Mouse (Mus musculus) gastrocnemius, postnatal 36 days (tissue): ENCODE measurements around the gene Rbm26. TPM values are rescaled to one million over a fixed set of nuclear protein-coding genes. Genes with fewer than 3 reads are reported as not detected.

Experiments used
- DNase-seq, 2 experiments: peaks; one replicate each; pipeline ENCODE4 v3.0.0; 2022
- intact Hi-C: fragments of 180-260 bp; cut with DNase I; formaldehyde crosslinking; loops from one replicate; pipeline ENCODE4 v1.15.1; 2025
- total RNA-seq, 2 experiments: library from RNA; stranded (reverse); gene quantifications; 2 replicates each; pipeline ENCODE4 v1.2.3; 2021

Gene Rbm26
- total RNA-seq, 2 experiments from 2014 or later, result 15.1 to 16.9 TPM

DNA sequence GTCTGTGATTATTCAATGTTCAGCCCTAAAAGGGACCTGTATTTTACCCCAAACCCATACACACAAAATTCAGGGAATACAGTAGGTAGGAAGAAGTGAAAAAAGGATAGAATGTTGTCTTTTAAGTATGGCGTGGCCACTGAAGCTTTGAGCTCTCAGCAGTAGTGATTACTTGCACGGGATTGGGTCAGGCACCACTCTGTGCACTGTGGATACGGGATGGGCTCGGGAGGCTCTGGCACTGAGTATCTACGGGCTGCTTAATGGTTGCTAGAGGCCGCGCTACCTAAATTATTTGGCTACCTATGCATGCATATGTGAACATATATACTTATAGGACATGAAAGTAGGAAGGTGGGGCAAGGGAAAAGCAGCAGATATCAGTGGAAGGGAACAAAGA is 78.3 kb downstream of the Rbm26 start:
- DNase-seq, result no peak
- intact Hi-C loops, result no loop called here

DNA sequence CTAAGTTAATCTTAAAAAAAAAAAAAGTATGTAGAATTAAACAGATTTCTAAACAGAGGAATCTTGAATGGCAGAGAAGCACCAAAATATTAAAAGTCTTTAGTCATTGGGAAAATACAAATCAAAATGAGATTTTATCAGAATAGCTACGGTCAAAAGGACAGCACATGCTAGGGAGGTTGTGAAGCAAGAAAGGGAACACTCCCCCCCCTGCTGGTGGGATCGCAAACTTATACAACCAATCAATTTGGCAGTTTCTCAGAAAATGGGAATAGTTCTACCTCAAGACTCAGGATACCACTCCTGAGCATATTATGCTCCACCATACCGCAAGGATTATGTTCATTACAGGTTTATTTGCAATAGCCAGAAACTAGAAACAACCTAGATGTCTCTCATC is 80.9 kb downstream of the Rbm26 start:
- no peak for DNase-seq
- intact Hi-C loops, result no loop called here

DNA sequence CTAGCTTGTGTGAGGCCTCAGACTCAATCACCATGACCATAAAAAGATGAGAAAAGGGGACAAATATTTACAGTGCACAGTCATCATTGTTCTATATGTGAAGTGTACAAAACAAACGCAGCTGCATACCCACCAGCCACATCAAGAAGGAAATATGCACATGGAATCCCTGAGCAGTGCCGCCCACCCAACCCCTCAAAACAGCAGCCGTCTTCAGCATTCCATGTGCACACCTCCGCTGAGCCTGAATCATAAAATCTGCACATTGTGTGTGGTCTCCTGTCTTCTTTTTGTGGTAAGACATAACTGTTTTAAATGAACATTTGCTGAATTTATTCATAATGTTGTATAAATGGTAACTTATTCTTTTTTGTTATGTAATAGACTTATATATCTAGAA is 90.1 kb downstream of the Rbm26 start:
- intact Hi-C loops, result no loop called here
- DNase-seq, result no peak

DNA sequence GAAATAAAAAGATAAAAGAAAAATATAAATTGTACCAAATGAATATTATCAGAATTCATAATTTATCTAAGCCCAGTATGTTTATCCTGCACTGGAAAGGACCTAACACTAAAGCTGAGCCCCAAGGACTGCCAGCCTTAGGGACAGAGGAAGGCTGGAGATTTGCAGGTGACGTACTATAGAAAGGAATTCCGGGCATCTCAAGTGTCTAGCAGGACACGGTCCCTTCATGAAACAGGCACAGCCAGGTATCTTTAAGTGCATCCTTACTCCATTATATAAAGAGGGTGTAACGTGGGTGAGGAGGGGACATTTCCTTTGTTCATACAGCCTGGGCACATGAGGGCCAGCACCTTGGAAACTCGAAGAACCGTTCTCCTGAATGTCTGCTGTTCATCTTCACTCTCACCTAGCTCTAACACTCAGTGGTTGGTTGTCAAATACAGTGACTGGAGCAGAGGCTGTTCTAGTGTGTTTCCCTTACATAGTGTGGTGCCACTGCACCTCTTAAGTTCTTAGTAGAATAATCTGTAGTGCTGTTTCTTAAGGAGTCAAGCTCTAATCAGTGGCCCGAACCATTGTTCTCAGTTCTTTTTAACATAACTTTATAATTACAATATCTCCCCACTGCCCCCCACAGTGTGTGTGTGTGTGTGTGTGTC is 91.7 kb downstream of the Rbm26 start:
- intact Hi-C loops, result no loop called here
- no peak for DNase-seq

DNA sequence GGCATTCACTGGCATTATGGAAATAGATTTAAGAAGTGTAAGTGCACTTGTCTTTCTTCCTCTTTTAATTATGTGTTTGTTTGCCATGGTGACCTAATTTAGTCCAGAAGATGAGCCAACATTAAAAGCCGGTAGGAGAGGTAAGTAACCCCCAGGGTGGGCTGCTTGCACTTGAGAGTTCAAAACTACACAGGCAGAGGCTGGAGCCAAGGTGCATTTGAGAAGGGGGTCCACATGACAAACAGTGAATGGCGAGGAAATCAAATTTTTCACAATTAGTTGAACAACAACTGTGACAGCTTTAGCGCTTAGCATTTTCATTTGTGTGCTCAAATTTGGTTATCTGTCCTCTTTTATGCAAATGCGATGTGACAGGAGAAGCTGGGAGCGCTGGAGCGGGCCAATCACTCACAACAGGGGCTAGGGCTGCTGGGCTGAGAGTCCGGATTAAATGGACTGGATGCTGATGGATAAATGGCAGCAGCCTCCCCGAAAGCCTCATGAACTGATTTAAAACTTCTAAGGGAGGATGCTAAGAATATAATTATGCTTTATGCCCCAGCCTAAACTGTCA is 92.3 kb downstream of the Rbm26 start:
- intact Hi-C loops, result no loop called here
- DNase-seq, result no peak

DNA sequence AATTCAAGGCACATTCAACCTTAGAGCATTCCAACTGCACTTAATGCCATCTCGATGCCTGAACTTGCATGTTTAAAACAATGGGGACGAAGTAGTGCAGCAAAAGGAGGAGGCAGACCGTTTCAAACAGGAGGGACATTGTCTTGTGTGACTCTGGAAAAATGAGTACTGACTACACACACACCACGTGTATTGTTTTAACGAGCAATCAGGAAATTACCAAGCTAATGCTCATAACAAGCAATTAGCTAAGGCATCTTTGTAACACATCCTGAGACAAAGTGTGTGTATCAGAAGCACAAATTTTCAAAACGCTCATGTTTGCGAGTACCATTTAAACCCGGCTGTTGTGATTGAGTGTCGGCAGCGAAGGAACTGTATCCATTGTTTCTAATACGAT is 93.0 kb downstream of the Rbm26 start:
- DNase-seq, result no peak
- intact Hi-C loops, result no loop called here

DNA sequence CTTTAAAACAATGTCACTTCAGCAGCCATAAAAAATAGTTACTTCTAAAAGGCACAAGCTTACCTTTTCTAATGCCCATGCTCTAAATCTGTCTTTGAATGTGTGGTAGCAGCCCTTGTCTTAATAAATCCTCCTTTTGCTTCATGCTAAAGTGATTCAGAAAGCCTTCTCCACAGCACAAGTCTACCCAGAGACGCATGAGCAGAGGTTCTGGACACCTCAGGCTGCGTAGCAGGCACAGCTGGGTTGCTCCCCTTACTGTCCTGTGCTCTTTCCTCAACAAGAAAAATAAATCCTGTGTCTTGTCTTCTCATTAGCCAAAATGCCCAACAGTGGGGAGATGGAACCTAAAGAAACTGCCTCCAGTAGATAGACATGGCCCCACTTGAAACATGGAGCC is 102.4 kb downstream of the Rbm26 start:
- intact Hi-C loops, result no loop called here
- no peak for DNase-seq

DNA sequence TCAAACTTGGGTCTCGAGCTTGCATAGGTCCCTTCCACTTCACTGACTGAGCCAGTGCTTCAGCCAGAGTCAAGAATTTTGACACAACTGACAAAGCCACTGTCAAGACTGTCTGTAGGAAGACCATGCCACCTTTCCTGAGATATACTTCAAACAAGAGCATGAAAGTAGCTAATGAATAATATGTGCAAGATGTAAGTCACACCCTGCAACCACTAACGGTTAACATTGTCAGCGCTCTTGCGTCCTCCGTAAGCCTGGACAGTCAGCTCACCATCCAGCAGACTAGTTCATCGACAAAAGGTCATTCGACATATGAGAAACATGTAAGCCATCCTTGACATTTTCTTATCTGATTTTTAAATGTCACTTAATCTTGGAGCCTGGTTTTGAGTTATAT is 102.8 kb downstream of the Rbm26 start:
- DNase-seq, result no peak
- intact Hi-C loops, result no loop called here

DNA sequence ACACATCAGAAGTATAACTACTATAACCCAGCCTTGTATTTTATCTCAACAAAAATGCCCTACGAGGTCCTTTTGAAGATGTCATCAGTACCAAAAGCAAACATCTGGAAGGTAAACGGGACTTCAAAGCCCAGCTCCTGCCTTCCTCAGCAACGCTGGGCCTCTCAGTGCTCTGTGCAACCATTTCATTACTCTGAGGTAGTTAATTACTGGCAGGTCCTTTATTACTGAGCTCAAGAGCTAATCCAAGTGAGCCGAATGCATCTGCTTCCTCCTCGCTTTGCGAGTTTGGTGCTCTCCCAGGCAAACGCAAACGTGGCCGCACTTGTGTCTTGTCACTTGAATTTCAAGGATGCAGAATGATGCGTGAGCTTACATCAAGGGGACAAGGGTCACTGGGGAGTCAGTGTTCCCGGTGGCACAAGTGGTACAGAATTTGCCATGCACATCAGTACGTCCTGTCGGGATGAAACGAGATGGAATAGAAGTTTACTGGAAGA is 106.1 kb downstream of the Rbm26 start:
- intact Hi-C loops, result no loop called here

DNA sequence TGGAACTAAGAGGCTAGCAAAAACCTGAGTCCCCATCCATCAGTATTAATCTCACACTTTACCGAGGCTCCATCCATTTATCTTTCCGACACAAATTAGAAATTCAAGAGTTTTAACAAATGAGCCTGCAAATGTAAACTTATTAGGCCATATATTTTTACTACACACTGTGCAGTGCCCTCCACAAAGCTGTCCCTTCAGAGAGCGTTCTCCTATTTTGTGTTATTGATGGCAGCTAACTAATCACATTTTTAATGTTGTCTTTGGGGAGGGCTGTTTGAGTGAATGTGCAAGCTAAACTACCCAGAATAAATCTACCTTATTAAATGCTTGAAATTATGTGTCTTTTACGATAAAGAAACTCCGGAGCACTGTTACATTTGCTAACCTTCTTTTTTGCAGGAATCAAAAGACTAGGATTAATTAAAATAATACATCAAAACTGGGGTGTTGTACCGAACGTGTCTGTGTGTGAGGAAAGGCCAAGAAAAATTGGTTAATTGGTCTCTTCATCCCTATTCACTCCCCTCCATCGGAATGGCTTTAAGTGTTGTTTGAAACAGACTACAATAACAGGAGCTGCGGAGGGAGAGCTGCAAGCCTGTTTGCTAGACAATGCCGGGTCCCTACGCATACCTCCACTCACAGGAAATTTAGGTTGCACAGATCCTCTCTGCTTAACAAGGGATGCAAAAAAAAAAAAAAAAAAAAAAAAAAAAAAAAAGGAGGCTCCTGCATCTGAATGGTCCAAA is 106.7 kb downstream of the Rbm26 start:
- intact Hi-C loops, result no loop called here
- DNase-seq, result no peak

More for the DNA sequence above, 106.1 kb downstream of the Rbm26 start:
- no peak for DNase-seq

DNA sequence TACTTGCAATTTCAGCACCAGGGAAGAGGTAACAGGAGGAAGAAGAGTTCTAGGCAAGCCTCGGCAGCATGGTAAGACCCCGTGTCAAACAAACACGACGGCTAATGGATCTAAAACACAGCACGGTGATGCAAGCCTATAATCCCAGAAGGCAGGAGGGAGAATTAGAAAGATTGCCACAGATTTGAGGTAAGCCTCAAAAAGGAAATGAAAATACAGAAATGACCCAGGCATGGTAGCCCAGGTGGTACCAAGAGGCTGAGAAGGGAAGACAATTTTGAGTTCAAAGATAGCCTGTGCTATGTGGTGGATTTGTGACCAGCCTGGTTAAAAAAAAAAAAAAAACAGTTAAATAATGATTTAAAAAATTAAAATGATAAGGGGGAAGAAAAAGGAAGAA is 109.1 kb downstream of the Rbm26 start:
- intact Hi-C loops, result no loop called here

DNA sequence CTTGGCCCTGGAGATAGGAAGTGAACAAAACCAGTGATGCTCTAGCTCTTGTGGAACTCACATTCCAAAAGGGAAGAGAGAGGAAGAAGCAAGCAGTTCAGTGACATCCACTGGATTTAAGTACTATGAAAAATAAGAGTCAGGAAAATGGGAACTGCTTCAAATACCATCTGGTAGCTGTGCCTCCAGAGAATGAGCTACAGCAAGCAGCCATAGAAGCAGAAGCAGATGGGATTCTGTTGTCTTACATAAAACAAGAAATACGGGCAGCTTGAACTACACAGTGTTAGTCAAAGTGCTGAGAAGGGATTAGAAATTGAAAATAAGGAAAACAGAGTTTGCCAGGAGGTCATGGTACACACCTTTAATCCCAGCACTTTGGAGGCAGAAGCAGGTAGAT is 112.9 kb downstream of the Rbm26 start:
- DNase-seq, result no peak
- intact Hi-C loops, result no loop called here

More for the DNA sequence above, 109.1 kb downstream of the Rbm26 start:
- no peak for DNase-seq

DNA sequence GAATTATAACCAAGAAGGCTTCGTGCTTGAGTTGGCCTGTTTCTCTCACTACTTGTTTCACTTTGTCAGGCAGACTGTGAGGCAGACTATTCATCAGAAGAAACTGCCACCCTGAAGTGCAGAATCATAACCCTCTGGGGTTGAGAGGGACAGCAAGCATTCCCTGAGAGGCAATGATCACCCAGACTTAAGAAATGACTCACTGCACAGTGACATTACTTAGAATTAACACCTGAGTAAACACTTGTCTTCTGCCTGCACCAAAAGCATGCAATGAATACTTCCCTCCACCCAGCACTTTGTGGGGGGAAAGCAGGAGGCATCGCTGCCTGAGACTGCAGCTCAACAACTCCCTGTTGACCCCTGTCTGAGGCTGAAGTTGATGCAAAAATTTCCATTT is 115.9 kb downstream of the Rbm26 start:
- intact Hi-C loops, result no loop called here
- no peak for DNase-seq

DNA sequence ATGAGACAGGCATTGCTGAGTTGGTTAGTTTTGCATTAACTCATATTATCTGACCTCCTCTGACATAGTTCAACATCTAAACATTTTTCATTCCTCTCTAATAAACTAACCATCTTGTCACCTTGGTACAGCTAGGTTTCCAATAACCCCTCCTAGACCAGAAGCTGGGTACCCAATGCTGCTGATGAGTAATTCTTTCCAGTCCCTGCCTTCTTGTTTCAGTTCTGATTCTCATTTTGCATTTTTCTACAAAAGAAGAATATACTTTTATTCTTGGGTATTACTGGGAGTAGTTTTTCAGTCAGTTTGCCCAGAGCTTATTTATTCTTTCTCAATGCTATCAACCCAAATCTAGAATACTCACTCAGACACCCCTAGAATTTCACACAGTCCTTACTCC is 119.2 kb downstream of the Rbm26 start:
- DNase-seq, result no peak
- intact Hi-C loops, result no loop called here

Other genes starting within 250 kb of the Rbm26 start
- 10 to 100 TPM; 12.8 to 12.9 TPM for gene Ndfip2, start 81.2 kb upstream of the Rbm26 start, total RNA-seq